Mouse (Mus musculus) cerebellum, adult 11 months (tissue): ENCODE results near the gene Ddn.
"Not testable (repeated sequence)": the region's sequence is repeated elsewhere in the genome, so short reads cannot be mapped to it uniquely, and the experiment has no call there.

Experiments
- DNase-seq: peaks from one replicate; pipeline ENCODE4 v3.0.0; 2022

Gene Ddn

GRCm38 (mm10) chr15:98830736-98831683 lies 21.7 kb upstream of the Ddn start, which contains the start of gene Prkag1:
Gene Prkag1, minus strand, starts transcription at chr15:98831521.
- DNase-seq = peak; percentile 93

GRCm38 (mm10) chr15:98827611-98828011 lies 18.3 kb upstream of the Ddn start:
- no peak for DNase-seq

GRCm38 (mm10) chr15:98823434-98823833 lies 14.1 kb upstream of the Ddn start:
- DNase-seq = no peak

- no peak for DNase-seq
Measured at GRCm38 (mm10) chr15:98822147-98822546, 12.9 kb upstream of the Ddn start.

GRCm38 (mm10) chr15:98821403-98821802 lies 12.1 kb upstream of the Ddn start:
- DNase-seq = no peak

- no peak for DNase-seq
Measured at GRCm38 (mm10) chr15:98820937-98821336, 11.6 kb upstream of the Ddn start.

- no peak for DNase-seq
Measured at GRCm38 (mm10) chr15:98818171-98818570, 8.9 kb upstream of the Ddn start.

- no peak for DNase-seq
Measured at GRCm38 (mm10) chr15:98812741-98813424, 3.6 kb upstream of the Ddn start.

GRCm38 (mm10) chr15:98810212-98810611 lies 922 bp upstream of the Ddn start:
- DNase-seq = not testable (repeated sequence)

GRCm38 (mm10) chr15:98808651-98809134 lies 597 bp downstream of the Ddn start:
- no peak for DNase-seq

- DNase-seq = no peak
Measured at GRCm38 (mm10) chr15:98807895-98808650, 1.2 kb downstream of the Ddn start.

GRCm38 (mm10) chr15:98806809-98807770 lies 2.2 kb downstream of the Ddn start:
- no peak for DNase-seq

- no peak for DNase-seq
Measured at GRCm38 (mm10) chr15:98806071-98806808, 3.0 kb downstream of the Ddn start.

GRCm38 (mm10) chr15:98805324-98806040 lies 3.8 kb downstream of the Ddn start:
- peak; percentile 40 for DNase-seq

GRCm38 (mm10) chr15:98804054-98804453 lies 5.2 kb downstream of the Ddn start:
- DNase-seq = peak; percentile 80

GRCm38 (mm10) chr15:98802926-98803325 lies 6.4 kb downstream of the Ddn start:
- no peak for DNase-seq

- DNase-seq = peak; percentile 65
Measured at GRCm38 (mm10) chr15:98799396-98799795, 9.9 kb downstream of the Ddn start.

GRCm38 (mm10) chr15:98798903-98799302 lies 10.4 kb downstream of the Ddn start:
- DNase-seq = no peak

- no peak for DNase-seq
Measured at GRCm38 (mm10) chr15:98797835-98798492, 11.3 kb downstream of the Ddn start.
